In the genomic region with DNA sequence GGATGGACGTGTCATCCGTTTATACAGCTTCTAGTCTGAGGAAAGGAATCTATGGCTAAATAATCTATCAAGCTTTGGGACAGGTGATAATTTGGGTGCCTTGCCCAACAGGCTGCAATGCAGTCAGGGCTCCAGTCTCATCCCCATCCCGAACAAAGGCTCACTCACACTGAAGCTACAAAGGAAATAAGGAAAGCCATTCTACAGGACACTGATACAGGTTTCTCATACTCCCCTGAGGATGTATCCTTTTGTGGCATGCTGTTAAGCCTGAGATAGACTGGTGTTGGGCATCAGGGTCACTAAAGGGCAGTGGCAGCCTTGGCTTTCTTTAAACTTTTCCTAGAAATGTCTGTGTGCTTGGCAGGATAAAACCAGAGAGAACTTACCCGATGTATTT, we compare ENCODE assay signal across 14 mouse cellular contexts.
"Had no signal": no experiment of that assay in that cellular context is flagged by ENCODE, and none has a peak within 500 bp of the region (broad histone marks: within the 10 kb centered on the region; RNA-seq: fewer than 3 reads in every experiment).

No protein-coding gene starts in this region.

- H3K9me3 ChIP-seq: megakaryocyte, embryonic 14.5 days; midbrain, embryonic 13.5 days; midbrain, embryonic 15.5 days; neural tube, embryonic 12.5 days; stomach, embryonic 15.5 days had no signal

- DNase-seq: lung, embryonic 14.5 days; lung, postnatal 10 days; right cerebral cortex, postnatal 14 days; thymus, adult 18-20 months; thymus, postnatal 25 days; thymus, postnatal 4 days had no signal

- H3K27me3 ChIP-seq: megakaryocyte, embryonic 14.5 days; midbrain, embryonic 13.5 days; midbrain, embryonic 15.5 days; neural tube, embryonic 12.5 days; stomach, embryonic 15.5 days had no signal

- H3K27ac ChIP-seq: liver, embryonic 14.5 days; macrophage; midbrain, embryonic 13.5 days; midbrain, embryonic 15.5 days; neural tube, embryonic 12.5 days; stomach, embryonic 15.5 days had no signal

- H3K4me3 ChIP-seq: megakaryocyte, embryonic 14.5 days; midbrain, embryonic 13.5 days; midbrain, embryonic 15.5 days; neural tube, embryonic 12.5 days; stomach, embryonic 15.5 days had no signal

- ATAC-seq: midbrain, embryonic 13.5 days; midbrain, embryonic 15.5 days had no signal

- H3K36me3 ChIP-seq: midbrain, embryonic 13.5 days; midbrain, embryonic 15.5 days; stomach, embryonic 15.5 days had no signal

- H3K9ac ChIP-seq: liver, embryonic 14.5 days; lung, embryonic 14.5 days; midbrain, embryonic 13.5 days; midbrain, embryonic 15.5 days; neural tube, embryonic 12.5 days; stomach, embryonic 15.5 days had no signal

- H3K4me2 ChIP-seq: lung, embryonic 14.5 days; midbrain, embryonic 11.5 days; midbrain, embryonic 13.5 days; midbrain, embryonic 15.5 days; neural tube, embryonic 12.5 days; stomach, embryonic 15.5 days had no signal

- H3K4me1 ChIP-seq: stomach, embryonic 15.5 days had no signal
